Mouse (Mus musculus): ENCODE results near the gene Fam189a2. TPM values are rescaled to one million over a fixed set of nuclear protein-coding genes. Genes with fewer than 3 reads are reported as not detected.

Fam189a2 gene
- polyA plus RNA-seq, 1 experiment from 2014 or later: 9.3 TPM

- no peak overlapping the region for H3K9ac ChIP-seq (ENCODE audit: low read depth, low read length)
- H3K4me2 ChIP-seq: no peak overlapping the region
- no peak overlapping the region for H3K4me3 ChIP-seq (ENCODE audit: low read depth, low read length)
- 71% methylated on average over 3 of the region's 3 CpGs for WGBS (ENCODE audit: insufficient replicate concordance)
- ATAC-seq (replicated peaks; ENCODE audit: insufficient number of reproducible peaks, low FRiP score, low TSS enrichment): no peak
- no peaks in the 10 kb centered on the region; the same call in 1 of the 2 replicates for H3K4me1 ChIP-seq (ENCODE audit: control insufficient read depth, insufficient read depth, low read length)
- H3K27ac ChIP-seq (ENCODE audit: low read depth, low read length): no peak overlapping the region
- peaks cover 9% of the 10 kb centered on the region; the same call in 1 of the 2 replicates for H3K36me3 ChIP-seq (ENCODE audit: control insufficient read depth, insufficient read depth, low read length)
- H3K9me3 ChIP-seq (replicated peaks; ENCODE audit: control insufficient read depth, low read length): no peaks in the 10 kb centered on the region
- no peaks in the 10 kb centered on the region for H3K27me3 ChIP-seq (ENCODE audit: control insufficient read depth, insufficient read depth, low read length)
Measured at GRCm38 (mm10) chr19:23980598-23980997, 50.2 kb downstream of the Fam189a2 start.

GRCm38 (mm10) chr19:23977901-23978443 is 52.8 kb downstream of the Fam189a2 start:
- WGBS (ENCODE audit: insufficient replicate concordance): 54% methylated on average over 6 of the region's 6 CpGs
- H3K27me3 ChIP-seq (ENCODE audit: control insufficient read depth, insufficient read depth, low read length): no peaks in the 10 kb centered on the region
- H3K4me2 ChIP-seq: no peak overlapping the region
- H3K9me3 ChIP-seq (replicated peaks; ENCODE audit: control insufficient read depth, low read length): no peaks in the 10 kb centered on the region
- peaks cover 7% of the 10 kb centered on the region for H3K4me1 ChIP-seq (ENCODE audit: control insufficient read depth, insufficient read depth, low read length)
- ATAC-seq (replicated peaks; ENCODE audit: insufficient number of reproducible peaks, low FRiP score, low TSS enrichment): no peak
- H3K36me3 ChIP-seq (ENCODE audit: control insufficient read depth, insufficient read depth, low read length): peaks cover 11% of the 10 kb centered on the region; the same call in 1 of the 2 replicates
- H3K27ac ChIP-seq (ENCODE audit: low read depth, low read length): no peak overlapping the region
- no peak overlapping the region for H3K9ac ChIP-seq (ENCODE audit: low read depth, low read length)
- H3K4me3 ChIP-seq (ENCODE audit: low read depth, low read length): no peak overlapping the region

- Histone ChIP-seq H3K27me3 (ENCODE audit: control insufficient read depth, insufficient read depth, low read length) (no peaks in the 10 kb centered on the region), H3K4me2 (0 out of 2 replicates have a peak overlapping the region, but pooled peaks have one; percentile 20), H3K4me1 (ENCODE audit: control insufficient read depth, insufficient read depth, low read length) (peaks cover 30% of the 10 kb centered on the region), H3K9me3 (replicated peaks; ENCODE audit: control insufficient read depth, low read length) (no peaks in the 10 kb centered on the region), H3K36me3 (ENCODE audit: control insufficient read depth, insufficient read depth, low read length) (peaks cover 9% of the 10 kb centered on the region; the same call in 1 of the 2 replicates), H3K9ac (ENCODE audit: low read depth, low read length) (peak overlapping the region; percentile 50; the same call in 1 of the 2 replicates), H3K27ac (ENCODE audit: low read depth, low read length) (peak overlapping the region; percentile 87), H3K4me3 (ENCODE audit: low read depth, low read length) (no peak overlapping the region)
- 40% methylated on average over 16 of the region's 16 CpGs for WGBS (ENCODE audit: insufficient replicate concordance)
- peak; percentile 72 for ATAC-seq (replicated peaks; ENCODE audit: insufficient number of reproducible peaks, low FRiP score, low TSS enrichment)
Measured at GRCm38 (mm10) chr19:23972881-23973649, 57.8 kb downstream of the Fam189a2 start.

GRCm38 (mm10) chr19:23971391-23971790 is 59.4 kb downstream of the Fam189a2 start:
- Histone ChIP-seq H3K9me3 (replicated peaks; ENCODE audit: control insufficient read depth, low read length) (no peaks in the 10 kb centered on the region), H3K27me3 (ENCODE audit: control insufficient read depth, insufficient read depth, low read length) (no peaks in the 10 kb centered on the region), H3K36me3 (ENCODE audit: control insufficient read depth, insufficient read depth, low read length) (peaks cover 9% of the 10 kb centered on the region; the same call in 1 of the 2 replicates), H3K4me3 (ENCODE audit: low read depth, low read length) (no peak overlapping the region), H3K4me1 (ENCODE audit: control insufficient read depth, insufficient read depth, low read length) (peaks cover 41% of the 10 kb centered on the region), H3K9ac (ENCODE audit: low read depth, low read length) (no peak overlapping the region), H3K27ac (ENCODE audit: low read depth, low read length) (peak overlapping the region; percentile 87; the same call in 1 of the 2 replicates), H3K4me2 (no peak overlapping the region)
- 85% methylated on average over 7 of the region's 7 CpGs for WGBS (ENCODE audit: insufficient replicate concordance)
- no peak for ATAC-seq (replicated peaks; ENCODE audit: insufficient number of reproducible peaks, low FRiP score, low TSS enrichment)

GRCm38 (mm10) chr19:23970374-23970773 is 60.4 kb downstream of the Fam189a2 start:
- ATAC-seq (replicated peaks; ENCODE audit: insufficient number of reproducible peaks, low FRiP score, low TSS enrichment): no peak
- no peaks in the 10 kb centered on the region for H3K27me3 ChIP-seq (ENCODE audit: control insufficient read depth, insufficient read depth, low read length)
- H3K36me3 ChIP-seq (ENCODE audit: control insufficient read depth, insufficient read depth, low read length): peaks cover 4% of the 10 kb centered on the region; the same call in 1 of the 2 replicates
- peaks cover 41% of the 10 kb centered on the region for H3K4me1 ChIP-seq (ENCODE audit: control insufficient read depth, insufficient read depth, low read length)
- H3K9ac ChIP-seq (ENCODE audit: low read depth, low read length): no peak overlapping the region
- no peaks in the 10 kb centered on the region for H3K9me3 ChIP-seq (replicated peaks; ENCODE audit: control insufficient read depth, low read length)
- no peak overlapping the region for H3K27ac ChIP-seq (ENCODE audit: low read depth, low read length)
- no peak overlapping the region for H3K4me3 ChIP-seq (ENCODE audit: low read depth, low read length)
- WGBS (ENCODE audit: insufficient replicate concordance): 74% methylated on average over 3 of the region's 3 CpGs
- no peak overlapping the region for H3K4me2 ChIP-seq

GRCm38 (mm10) chr19:23968862-23969225 is 62.0 kb downstream of the Fam189a2 start:
- Histone ChIP-seq H3K4me2 (no peak overlapping the region), H3K9me3 (replicated peaks; ENCODE audit: control insufficient read depth, low read length) (no peaks in the 10 kb centered on the region), H3K9ac (ENCODE audit: low read depth, low read length) (no peak overlapping the region), H3K27ac (ENCODE audit: low read depth, low read length) (peak overlapping the region; percentile 38; the same call in 1 of the 2 replicates), H3K36me3 (ENCODE audit: control insufficient read depth, insufficient read depth, low read length) (no peaks in the 10 kb centered on the region), H3K4me1 (ENCODE audit: control insufficient read depth, insufficient read depth, low read length) (peaks cover 46% of the 10 kb centered on the region), H3K4me3 (ENCODE audit: low read depth, low read length) (no peak overlapping the region), H3K27me3 (ENCODE audit: control insufficient read depth, insufficient read depth, low read length) (no peaks in the 10 kb centered on the region)
- no peak for ATAC-seq (replicated peaks; ENCODE audit: insufficient number of reproducible peaks, low FRiP score, low TSS enrichment)
- 82% methylated on average over 2 of the region's 2 CpGs for WGBS (ENCODE audit: insufficient replicate concordance)

- no peak overlapping the region for H3K9ac ChIP-seq (ENCODE audit: low read depth, low read length)
- H3K27ac ChIP-seq (ENCODE audit: low read depth, low read length): peak overlapping the region; percentile 38
- H3K4me3 ChIP-seq (ENCODE audit: low read depth, low read length): no peak overlapping the region
- WGBS (ENCODE audit: insufficient replicate concordance): 57% methylated on average over 5 of the region's 5 CpGs
- no peaks in the 10 kb centered on the region for H3K27me3 ChIP-seq (ENCODE audit: control insufficient read depth, insufficient read depth, low read length)
- ATAC-seq (replicated peaks; ENCODE audit: insufficient number of reproducible peaks, low FRiP score, low TSS enrichment): no peak
- peaks cover 42% of the 10 kb centered on the region for H3K4me1 ChIP-seq (ENCODE audit: control insufficient read depth, insufficient read depth, low read length)
- H3K4me2 ChIP-seq: no peak overlapping the region
- H3K36me3 ChIP-seq (ENCODE audit: control insufficient read depth, insufficient read depth, low read length): no peaks in the 10 kb centered on the region
- H3K9me3 ChIP-seq (replicated peaks; ENCODE audit: control insufficient read depth, low read length): no peaks in the 10 kb centered on the region
Measured at GRCm38 (mm10) chr19:23968125-23968861, 62.5 kb downstream of the Fam189a2 start.

- Histone ChIP-seq H3K9ac (ENCODE audit: low read depth, low read length) (no peak overlapping the region), H3K4me2 (no peak overlapping the region), H3K36me3 (ENCODE audit: control insufficient read depth, insufficient read depth, low read length) (no peaks in the 10 kb centered on the region), H3K27ac (ENCODE audit: low read depth, low read length) (0 out of 2 replicates have a peak overlapping the region, but pooled peaks have one; percentile 22), H3K4me1 (ENCODE audit: control insufficient read depth, insufficient read depth, low read length) (peaks cover 30% of the 10 kb centered on the region), H3K4me3 (ENCODE audit: low read depth, low read length) (no peak overlapping the region), H3K9me3 (replicated peaks; ENCODE audit: control insufficient read depth, low read length) (no peaks in the 10 kb centered on the region), H3K27me3 (ENCODE audit: control insufficient read depth, insufficient read depth, low read length) (no peaks in the 10 kb centered on the region)
- 41% methylated on average over 2 of the region's 2 CpGs for WGBS (ENCODE audit: insufficient replicate concordance)
- ATAC-seq (replicated peaks; ENCODE audit: insufficient number of reproducible peaks, low FRiP score, low TSS enrichment): no peak
Measured at GRCm38 (mm10) chr19:23967156-23967555, 63.7 kb downstream of the Fam189a2 start.

Data from heart, embryonic 11.5 days (tissue).